Mouse (Mus musculus) limb, embryonic 15.5 days (tissue): ENCODE results near the gene Cnn2. TPM values are rescaled to one million over a fixed set of nuclear protein-coding genes. Genes with fewer than 3 reads are reported as not detected.

Experiments
- ATAC-seq: fragments of 200-750 bp; cut with Nextera tagmentation; 2 replicates; pipeline ENCODE4 v1.8.0; 2017; ENCODE audit warnings: low read depth, moderate TSS enrichment; ENCODE audit not compliant: insufficient number of reproducible peaks, low FRiP score, low TSS enrichment
- H3K27ac ChIP-seq: fragments of 300-500 bp; sonication (generic); 2 replicates; pipeline ENCODE4 v1.5.1; 2015; ENCODE audit warnings: moderate library complexity, mild to moderate bottlenecking, inconsistent platforms
- H3K27me3 ChIP-seq: fragments of 300-500 bp; sonication (generic); 2 replicates; pipeline ENCODE4 v1.6.1; 2015; ENCODE audit warnings: inconsistent platforms
- H3K36me3 ChIP-seq: fragments of 300-500 bp; sonication (generic); 2 replicates; pipeline ENCODE4 v1.6.1; 2015; ENCODE audit warnings: inconsistent platforms
- H3K4me1 ChIP-seq: fragments of 300-500 bp; sonication (generic); 2 replicates; pipeline ENCODE4 v1.6.1; 2015; ENCODE audit warnings: inconsistent platforms
- H3K4me2 ChIP-seq: fragments of 300-500 bp; sonication (generic); 2 replicates; pipeline ENCODE4 v1.6.1; 2015; ENCODE audit warnings: mild to moderate bottlenecking, inconsistent platforms
- H3K4me3 ChIP-seq: fragments of 300-500 bp; sonication (generic); 2 replicates; pipeline ENCODE4 v1.5.1; 2015; ENCODE audit warnings: mild to moderate bottlenecking, inconsistent platforms
- H3K9ac ChIP-seq: fragments of 300-500 bp; sonication (generic); 2 replicates; pipeline ENCODE4 v1.6.1; 2015; ENCODE audit warnings: inconsistent platforms
- H3K9me3 ChIP-seq: fragments of 300-500 bp; sonication (generic); 2 replicates; pipeline ENCODE4 v1.6.1; 2016; ENCODE audit warnings: inconsistent platforms
- WGBS: fragments of 180-500 bp; shearing (Covaris S2); methylation state at CpG from one replicate; pipeline ENCODE4 v1.1.7; 2015; 5-methylcytosine and 5-hydroxymethylcytosine counted together
- polyA plus RNA-seq: library from polyadenylated mRNA; unstranded; fragments of >200 nt; fragmentation: Nextera tagmentation; extraction: Ambion mirVana; gene quantifications from 2 replicates; pipeline ENCODE4 v1.2.1, GENCODE M21; 2015

Cnn2 gene
- polyA plus RNA-seq, 1 experiment from 2014 or later: 270 TPM

DNA sequence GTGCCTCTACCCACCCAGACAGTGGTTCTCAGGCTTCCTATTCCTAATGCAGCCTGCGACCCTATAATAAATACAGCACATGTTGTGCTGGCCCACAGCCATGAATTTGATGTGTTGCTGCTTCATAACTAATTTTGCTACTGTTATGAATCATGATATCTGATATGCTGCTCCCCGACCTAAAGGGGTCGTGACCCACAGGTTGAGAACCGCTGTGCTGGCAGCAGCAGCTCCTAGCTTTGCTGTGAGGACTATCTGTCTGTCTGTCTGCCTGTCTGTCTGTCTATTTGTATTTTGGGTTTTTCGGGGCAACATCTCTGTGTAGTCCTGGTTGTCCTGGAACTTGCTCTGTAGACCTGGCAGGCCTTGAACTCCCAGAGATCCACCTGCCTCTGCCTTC is 35.4 kb downstream of the Cnn2 start:
- Histone ChIP-seq H3K27ac (0 out of 2 replicates have a peak overlapping the region, but pooled peaks have one; percentile 1), H3K4me3 (no peak overlapping the region), H3K4me2 (no peak overlapping the region), H3K27me3 (no peaks in the 10 kb centered on the region; the same call in 1 of the 2 replicates), H3K9ac (no peak overlapping the region), H3K9me3 (no peaks in the 10 kb centered on the region), H3K36me3 (no peaks in the 10 kb centered on the region), H3K4me1 (peaks cover 27% of the 10 kb centered on the region)
- WGBS: 83% methylated on average over 5 of the region's 5 CpGs
- no peak for ATAC-seq

- Histone ChIP-seq H3K9ac (no peak overlapping the region), H3K36me3 (no peaks in the 10 kb centered on the region), H3K27me3 (no peaks in the 10 kb centered on the region; the same call in 1 of the 2 replicates), H3K4me3 (no peak overlapping the region), H3K9me3 (no peaks in the 10 kb centered on the region), H3K4me2 (no peak overlapping the region), H3K27ac (no peak overlapping the region), H3K4me1 (peaks cover 20% of the 10 kb centered on the region)
- no peak for ATAC-seq
- 71% methylated on average over 15 of the region's 15 CpGs for WGBS
Measured at GRCm38 (mm10) chr10:80024229-80025043, 36.1 kb downstream of the Cnn2 start.

- no peak overlapping the region for H3K9ac ChIP-seq
- H3K4me2 ChIP-seq: no peak overlapping the region
- no peak overlapping the region for H3K4me3 ChIP-seq
- H3K27ac ChIP-seq: no peak overlapping the region
- no peak for ATAC-seq
- WGBS: 51% methylated on average over 4 of the region's 4 CpGs
- peaks cover 14% of the 10 kb centered on the region for H3K4me1 ChIP-seq
- H3K27me3 ChIP-seq: no peaks in the 10 kb centered on the region
- no peaks in the 10 kb centered on the region for H3K9me3 ChIP-seq
- no peaks in the 10 kb centered on the region for H3K36me3 ChIP-seq
Measured at GRCm38 (mm10) chr10:80025044-80025347, 36.6 kb downstream of the Cnn2 start.

- Histone ChIP-seq H3K4me1 (peaks cover 10% of the 10 kb centered on the region), H3K27ac (no peak overlapping the region), H3K9ac (no peak overlapping the region), H3K27me3 (no peaks in the 10 kb centered on the region), H3K36me3 (no peaks in the 10 kb centered on the region), H3K9me3 (no peaks in the 10 kb centered on the region), H3K4me3 (no peak overlapping the region), H3K4me2 (no peak overlapping the region)
- no peak for ATAC-seq
- 76% methylated on average over 10 of the region's 10 CpGs for WGBS
Measured at GRCm38 (mm10) chr10:80025463-80025862, 37.1 kb downstream of the Cnn2 start.

DNA sequence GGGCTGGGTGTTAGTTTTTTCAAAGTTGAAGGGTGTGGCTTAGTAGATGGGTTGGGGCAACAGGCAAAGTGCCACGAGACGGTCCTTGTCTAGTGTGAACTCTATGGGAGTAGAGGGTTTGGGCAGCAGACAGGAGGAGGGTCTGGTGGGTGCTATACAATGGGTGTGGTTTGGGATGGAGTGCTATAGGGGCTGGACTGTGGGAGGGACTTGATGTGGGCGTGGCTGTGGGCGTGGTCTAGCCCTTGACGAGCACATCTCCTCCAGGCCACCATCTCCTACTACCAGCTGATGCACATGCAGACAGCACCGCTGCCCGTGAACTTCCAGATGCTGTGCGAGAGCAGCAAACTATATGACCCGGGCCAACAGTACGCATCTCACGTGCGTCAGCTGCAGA is 37.5 kb downstream of the Cnn2 start:
- no peak overlapping the region for H3K9ac ChIP-seq
- no peak for ATAC-seq
- H3K27me3 ChIP-seq: no peaks in the 10 kb centered on the region
- WGBS: 55% methylated on average over 12 of the region's 12 CpGs
- H3K4me1 ChIP-seq: peaks cover 8% of the 10 kb centered on the region; the same call in 1 of the 2 replicates
- H3K4me2 ChIP-seq: no peak overlapping the region
- no peaks in the 10 kb centered on the region for H3K9me3 ChIP-seq
- no peak overlapping the region for H3K4me3 ChIP-seq
- no peak overlapping the region for H3K27ac ChIP-seq
- H3K36me3 ChIP-seq: no peaks in the 10 kb centered on the region

DNA sequence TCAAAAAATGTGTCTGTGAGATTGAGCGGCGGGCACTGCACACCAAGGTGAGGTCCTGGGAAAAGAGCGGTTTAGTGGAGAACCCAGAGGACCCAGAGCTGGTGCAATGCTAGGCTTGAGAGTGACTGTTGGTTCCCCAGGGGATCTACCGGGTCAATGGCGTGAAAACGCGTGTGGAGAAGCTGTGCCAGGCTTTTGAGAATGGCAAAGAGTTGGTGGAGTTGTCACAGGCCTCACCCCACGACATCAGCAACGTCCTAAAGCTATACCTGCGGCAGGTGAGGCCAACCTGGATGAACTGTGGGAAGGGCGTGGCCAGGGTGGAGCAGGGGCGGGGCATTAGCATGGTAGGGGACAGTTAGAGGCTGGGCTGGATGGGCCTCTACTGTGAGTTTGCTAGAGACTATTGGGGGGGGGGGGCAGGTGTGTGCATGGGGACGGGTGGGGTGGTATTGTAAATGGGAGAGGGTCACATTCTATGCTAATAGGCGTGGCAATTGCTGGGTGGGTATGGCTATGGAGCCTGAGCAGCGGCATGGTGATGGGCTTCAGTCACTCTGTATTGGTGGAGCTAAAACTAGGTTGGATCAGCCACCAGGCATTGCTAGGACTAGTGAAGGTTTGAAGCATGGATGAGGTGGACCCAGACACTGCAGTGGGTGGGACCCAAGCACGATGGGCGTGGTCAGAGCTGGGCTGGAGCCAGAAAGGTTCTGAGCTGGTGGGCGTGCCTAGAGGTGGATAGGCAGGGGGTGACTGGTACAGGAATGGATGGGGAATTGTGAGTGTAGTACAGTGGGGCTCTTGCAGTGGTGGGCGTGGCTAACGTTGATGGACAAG is 39.5 kb downstream of the Cnn2 start:
- H3K4me2 ChIP-seq: no peak overlapping the region
- no peaks in the 10 kb centered on the region for H3K9me3 ChIP-seq
- no peak overlapping the region for H3K27ac ChIP-seq
- H3K36me3 ChIP-seq: no peaks in the 10 kb centered on the region
- no peak overlapping the region for H3K4me3 ChIP-seq
- ATAC-seq: 0 out of 2 replicates have a peak, but pooled peaks have one; percentile 15
- no peak overlapping the region for H3K9ac ChIP-seq
- 71% methylated on average over 20 of the region's 20 CpGs for WGBS
- peaks cover 8% of the 10 kb centered on the region; the same call in 1 of the 2 replicates for H3K4me1 ChIP-seq
- no peaks in the 10 kb centered on the region for H3K27me3 ChIP-seq

DNA sequence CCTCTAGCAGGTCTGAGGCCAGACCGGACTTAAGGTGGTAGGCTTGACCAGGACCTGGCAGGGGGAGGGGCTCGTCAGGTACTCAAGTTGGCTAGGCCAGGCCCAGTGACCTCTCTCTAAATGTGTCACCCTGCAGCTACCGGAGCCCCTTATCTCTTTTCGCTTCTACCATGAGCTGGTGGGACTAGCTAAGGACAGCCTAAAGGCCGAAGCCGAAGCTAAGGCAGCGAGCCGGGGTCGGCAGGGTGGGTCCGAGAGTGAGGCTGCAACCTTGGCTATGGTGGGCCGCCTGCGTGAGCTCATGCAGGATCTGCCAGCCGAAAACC is 40.1 kb downstream of the Cnn2 start:
- Histone ChIP-seq H3K27me3 (no peaks in the 10 kb centered on the region), H3K4me1 (peaks cover 8% of the 10 kb centered on the region; the same call in 1 of the 2 replicates), H3K9me3 (no peaks in the 10 kb centered on the region), H3K36me3 (no peaks in the 10 kb centered on the region), H3K27ac (no peak overlapping the region), H3K4me2 (no peak overlapping the region), H3K4me3 (no peak overlapping the region), H3K9ac (no peak overlapping the region)
- no peak for ATAC-seq
- 93% methylated on average over 13 of the region's 13 CpGs for WGBS

DNA sequence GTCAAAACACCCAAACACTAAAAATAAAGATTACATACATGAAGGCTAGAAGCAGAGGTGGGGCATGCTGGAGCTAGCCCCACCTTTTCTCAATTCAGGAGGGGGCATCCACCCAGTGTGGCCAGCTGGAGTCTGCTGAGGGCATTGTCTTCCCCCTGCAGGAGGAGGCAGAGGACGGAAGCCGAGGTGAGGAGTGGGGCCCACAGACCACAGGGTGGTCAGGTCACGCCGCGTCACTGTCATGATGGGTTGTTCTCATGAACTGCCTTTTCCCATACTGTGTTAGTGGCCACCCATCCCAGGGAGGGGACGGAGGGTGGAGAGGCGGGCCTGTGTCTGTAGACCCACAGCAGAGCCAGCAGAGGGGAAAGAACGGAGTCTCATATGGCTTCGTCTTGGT is 41.8 kb downstream of the Cnn2 start:
- Histone ChIP-seq H3K4me3 (no peak overlapping the region), H3K27ac (no peak overlapping the region), H3K4me1 (peaks cover 4% of the 10 kb centered on the region), H3K9ac (no peak overlapping the region), H3K27me3 (no peaks in the 10 kb centered on the region), H3K9me3 (no peaks in the 10 kb centered on the region), H3K36me3 (peaks cover 7% of the 10 kb centered on the region), H3K4me2 (no peak overlapping the region)
- no peak for ATAC-seq
- 88% methylated on average over 9 of the region's 9 CpGs for WGBS

- 84% methylated on average over 17 of the region's 17 CpGs for WGBS
- Histone ChIP-seq H3K27me3 (no peaks in the 10 kb centered on the region), H3K4me2 (no peak overlapping the region), H3K27ac (no peak overlapping the region), H3K9ac (no peak overlapping the region), H3K36me3 (peaks cover 13% of the 10 kb centered on the region), H3K4me3 (no peak overlapping the region), H3K4me1 (peaks cover 4% of the 10 kb centered on the region), H3K9me3 (no peaks in the 10 kb centered on the region)
- no peak for ATAC-seq
Measured at GRCm38 (mm10) chr10:80030736-80031135, 42.4 kb downstream of the Cnn2 start.

GRCm38 (mm10) chr10:80032799-80033480 is 44.6 kb downstream of the Cnn2 start:
- Histone ChIP-seq H3K27me3 (no peaks in the 10 kb centered on the region), H3K36me3 (peaks cover 35% of the 10 kb centered on the region), H3K4me1 (peaks cover 8% of the 10 kb centered on the region), H3K4me2 (no peak overlapping the region), H3K9me3 (no peaks in the 10 kb centered on the region), H3K27ac (no peak overlapping the region; the same call in 1 of the 2 replicates), H3K9ac (no peak overlapping the region; the same call in 1 of the 2 replicates), H3K4me3 (no peak overlapping the region)
- 62% methylated on average over 5 of the region's 5 CpGs for WGBS
- no peak for ATAC-seq

- Histone ChIP-seq H3K4me2 (no peak overlapping the region), H3K9ac (no peak overlapping the region), H3K4me1 (peaks cover 16% of the 10 kb centered on the region), H3K9me3 (no peaks in the 10 kb centered on the region), H3K36me3 (peaks cover 39% of the 10 kb centered on the region), H3K27ac (peak overlapping the region; percentile 43; the same call in 1 of the 2 replicates), H3K27me3 (no peaks in the 10 kb centered on the region), H3K4me3 (no peak overlapping the region)
- ATAC-seq: no peak; the same call in 1 of the 2 replicates
- WGBS: 36% methylated on average over 9 of the region's 9 CpGs
Measured at GRCm38 (mm10) chr10:80033511-80034391, 45.4 kb downstream of the Cnn2 start.
